Mouse (Mus musculus): ENCODE measurements around the gene Fam198b. TPM values are rescaled to one million over a fixed set of nuclear protein-coding genes. Genes with fewer than 3 reads are reported as not detected.

Fam198b gene
- total RNA-seq, 2 experiments from 2014 or later: 5.4 to 6.9 TPM

- DNase-seq (ENCODE audit: extremely low spot score in 1 of 2, low spot score in 1 of 2): peak in 1 of 2 experiments; percentile 22
Measured at GRCm38 (mm10) chr3:79976786-79977185, 92.5 kb downstream of the Fam198b start.

- DNase-seq (ENCODE audit: extremely low spot score in 1 of 2, low spot score in 1 of 2): no peak
Measured at GRCm38 (mm10) chr3:79977656-79978450, 93.5 kb downstream of the Fam198b start.

GRCm38 (mm10) chr3:79980714-79981113 lies 96.4 kb downstream of the Fam198b start:
- DNase-seq (ENCODE audit: extremely low spot score in 1 of 2, low spot score in 1 of 2): no peak

GRCm38 (mm10) chr3:79983961-79984419 lies 99.7 kb downstream of the Fam198b start:
- DNase-seq (ENCODE audit: extremely low spot score in 1 of 2, low spot score in 1 of 2): no peak

- DNase-seq (ENCODE audit: extremely low spot score in 1 of 2, low spot score in 1 of 2): no peak
Measured at GRCm38 (mm10) chr3:79984542-79984941, 100.2 kb downstream of the Fam198b start.

- no peak for DNase-seq (ENCODE audit: extremely low spot score in 1 of 2, low spot score in 1 of 2)
Measured at GRCm38 (mm10) chr3:79989250-79989649, 104.9 kb downstream of the Fam198b start.

GRCm38 (mm10) chr3:79989911-79990310 lies 105.6 kb downstream of the Fam198b start:
- DNase-seq (ENCODE audit: extremely low spot score in 1 of 2, low spot score in 1 of 2): no peak

GRCm38 (mm10) chr3:79990480-79990879 lies 106.1 kb downstream of the Fam198b start:
- DNase-seq (ENCODE audit: extremely low spot score in 1 of 2, low spot score in 1 of 2): no peak

GRCm38 (mm10) chr3:79994029-79994539 lies 109.8 kb downstream of the Fam198b start:
- DNase-seq (ENCODE audit: extremely low spot score in 1 of 2, low spot score in 1 of 2): no peak

GRCm38 (mm10) chr3:79995726-79996125 lies 111.4 kb downstream of the Fam198b start:
- DNase-seq (ENCODE audit: extremely low spot score in 1 of 2, low spot score in 1 of 2): no peak

Other genes starting within 250 kb of the Fam198b start
- 10 to 100 TPM in 1 of 2 experiments, 1 to 10 TPM in 1; 6.8 to 12.0 TPM for gene Rxfp1, start 146.7 kb upstream of the Fam198b start, total RNA-seq (2021)
- 10 to 100 TPM; 19.1 to 20.3 TPM for gene Tmem144, start 31.8 kb upstream of the Fam198b start, total RNA-seq (2021)